28 mouse cellular contexts compared by ENCODE assay signal in genomic region chr2:149602581-149602980, GRCm38 (mm10).
"Had no signal": no experiment of that assay in that cellular context is flagged by ENCODE, and none has a peak within 500 bp of the region (broad histone marks: within the 10 kb centered on the region; RNA-seq: fewer than 3 reads in every experiment).

No protein-coding gene starts in this region.

- H3K36me3 ChIP-seq: heart, embryonic 13.5 days; heart, embryonic 15.5 days; hindbrain, embryonic 13.5 days; hindbrain, embryonic 15.5 days; kidney, embryonic 15.5 days; limb, embryonic 13.5 days; limb, embryonic 15.5 days; liver, embryonic 13.5 days; liver, embryonic 15.5 days had no signal

- H3K27me3 ChIP-seq: heart, embryonic 13.5 days; heart, embryonic 15.5 days; hindbrain, embryonic 13.5 days; hindbrain, embryonic 15.5 days; kidney, embryonic 15.5 days; limb, embryonic 13.5 days; limb, embryonic 15.5 days; liver, embryonic 13.5 days; liver, embryonic 15.5 days had no signal

- H3K27ac ChIP-seq: heart, adult 2 months; heart, embryonic 13.5 days; heart, embryonic 15.5 days; hindbrain, embryonic 13.5 days; hindbrain, embryonic 15.5 days; hindbrain, postnatal 0 days; kidney, embryonic 15.5 days; kidney, postnatal 0 days; limb, embryonic 13.5 days; limb, embryonic 15.5 days; liver, embryonic 13.5 days; liver, embryonic 15.5 days had no signal

- H3K4me1 ChIP-seq: heart, embryonic 13.5 days; heart, embryonic 15.5 days; hindbrain, embryonic 13.5 days; hindbrain, embryonic 15.5 days; kidney, embryonic 15.5 days; limb, embryonic 13.5 days; limb, embryonic 15.5 days; liver, embryonic 13.5 days; liver, embryonic 15.5 days had no signal

- H3K9ac ChIP-seq: heart, embryonic 13.5 days; heart, embryonic 15.5 days; hindbrain, embryonic 13.5 days; hindbrain, embryonic 15.5 days; kidney, embryonic 15.5 days; limb, embryonic 13.5 days; limb, embryonic 15.5 days; liver, embryonic 13.5 days; liver, embryonic 15.5 days had no signal

- H3K4me3 ChIP-seq: heart, adult 2 months; heart, embryonic 13.5 days; heart, embryonic 15.5 days; hindbrain, embryonic 13.5 days; hindbrain, embryonic 15.5 days; kidney, embryonic 15.5 days; limb, embryonic 13.5 days; limb, embryonic 15.5 days; liver, embryonic 13.5 days; liver, embryonic 15.5 days had no signal

- ATAC-seq: hindbrain, postnatal 0 days; intestine, embryonic 16.5 days had no signal

- H3K4me2 ChIP-seq: heart, embryonic 11.5 days; heart, embryonic 13.5 days; heart, embryonic 15.5 days; hindbrain, embryonic 13.5 days; hindbrain, embryonic 15.5 days; kidney, embryonic 15.5 days; limb, embryonic 13.5 days; limb, embryonic 15.5 days; liver, embryonic 11.5 days; liver, embryonic 13.5 days; liver, embryonic 15.5 days had no signal

- DNase-seq: gastrocnemius, postnatal 14 days; gastrocnemius, postnatal 36 days; heart, adult 11 months; heart, adult 2 months; heart, postnatal 14 days; heart, postnatal 36 days; kidney, adult 11 months; kidney, adult 2 months; kidney, adult 9 months; kidney, postnatal 14 days; kidney, postnatal 36 days; layer of hippocampus, adult 9-11 months; layer of hippocampus, postnatal 36 days; left cerebral cortex, postnatal 4 days; liver, embryonic 13.5 days had no signal

- H3K9me3 ChIP-seq: heart, embryonic 13.5 days; heart, embryonic 15.5 days; hindbrain, embryonic 13.5 days; hindbrain, embryonic 15.5 days; kidney, embryonic 15.5 days; limb, embryonic 13.5 days; limb, embryonic 15.5 days; liver, embryonic 13.5 days had no signal
